Mouse (Mus musculus) kidney, postnatal 4 days (tissue): Measurements from ENCODE around the gene Zfp626.
"Not testable (repeated sequence)": the region's sequence is repeated elsewhere in the genome, so short reads cannot be mapped to it uniquely, and the experiment has no call there.

ENCODE experiments used
- DNase-seq, 2 experiments: peaks; one replicate each; pipeline ENCODE4 v3.0.0; 2021; ENCODE audit warnings: mixed read lengths in 2 of 2

Gene Zfp626

DNA sequence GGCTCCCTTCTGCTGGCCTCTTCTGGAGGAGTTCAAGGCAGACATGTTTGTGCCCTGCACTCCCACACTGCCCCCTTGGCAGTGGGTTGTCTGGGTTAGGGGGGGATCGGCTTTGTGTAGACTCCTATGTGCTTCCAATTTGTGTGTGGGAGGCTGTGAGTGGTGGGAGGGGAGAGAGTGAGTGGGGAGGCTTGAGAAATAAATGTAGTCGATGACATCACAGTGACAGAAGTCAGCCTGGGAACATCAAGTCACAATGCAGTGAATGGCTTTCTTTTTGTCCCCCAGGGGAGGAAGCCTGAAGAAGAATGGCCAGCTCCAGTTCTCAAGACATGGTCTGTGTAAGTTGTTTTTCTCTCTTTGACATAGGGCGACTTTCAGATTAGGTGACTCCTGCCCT lies at the start of gene Zfp626:
Zfp626 (plus strand) TSS at position 301 of the 400 bp plus-strand sequence.
- not testable (repeated sequence) for DNase-seq

DNA sequence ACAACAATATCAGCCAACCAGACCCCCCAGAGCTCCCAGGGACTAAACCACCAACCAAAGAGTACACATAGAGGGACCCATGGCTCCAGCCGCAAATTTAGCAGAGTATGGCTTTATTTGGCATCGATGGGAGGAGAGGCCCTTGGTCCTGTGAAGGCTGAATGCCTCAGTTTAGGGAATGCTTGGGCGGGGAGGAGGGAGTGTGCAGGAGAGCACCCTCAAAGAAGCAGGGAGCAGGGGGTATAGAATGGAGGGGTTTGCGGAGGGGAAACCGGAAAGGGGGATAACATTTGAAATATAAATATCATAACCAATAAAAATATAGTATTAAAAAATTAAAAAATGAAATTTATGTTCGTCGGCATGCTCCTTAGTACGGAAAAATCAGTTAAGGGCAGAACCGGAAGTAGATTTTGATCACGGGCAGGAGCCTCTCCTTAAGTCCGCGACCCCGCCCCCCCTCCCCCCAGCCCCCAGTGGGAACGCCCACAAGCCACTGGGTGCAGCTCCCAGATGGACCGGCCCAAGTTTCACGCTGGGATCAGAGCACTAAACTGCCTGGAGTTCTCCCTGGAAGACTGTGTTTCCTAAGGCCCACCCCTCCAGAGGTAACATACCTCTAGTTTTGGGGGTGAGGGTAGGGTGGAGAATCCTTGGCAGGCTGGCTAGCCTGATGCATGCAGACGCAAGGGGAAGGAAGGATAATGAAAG lies 41.7 kb upstream of the Zfp626 start:
- DNase-seq, result peak; percentile 11

DNA sequence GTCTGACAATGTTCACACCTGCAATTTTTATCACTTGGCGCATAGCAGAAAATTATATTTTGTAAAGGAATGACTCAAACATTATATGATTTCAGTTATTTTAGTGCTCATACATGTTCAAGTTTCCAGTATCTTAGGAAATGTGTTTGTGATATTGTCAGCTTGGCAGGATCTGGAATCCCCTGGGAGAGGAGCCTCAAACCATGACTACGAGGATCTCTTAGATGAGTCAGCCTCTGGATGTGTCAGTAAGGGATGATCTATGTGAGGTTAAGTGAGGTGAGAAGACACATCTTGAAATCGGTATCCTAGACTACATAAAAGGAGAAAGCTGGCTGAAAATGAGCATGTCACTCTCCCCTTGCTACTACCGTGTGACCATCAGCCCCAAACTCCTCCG lies 17.7 kb upstream of the Zfp626 start:
- DNase-seq, result no peak

DNA sequence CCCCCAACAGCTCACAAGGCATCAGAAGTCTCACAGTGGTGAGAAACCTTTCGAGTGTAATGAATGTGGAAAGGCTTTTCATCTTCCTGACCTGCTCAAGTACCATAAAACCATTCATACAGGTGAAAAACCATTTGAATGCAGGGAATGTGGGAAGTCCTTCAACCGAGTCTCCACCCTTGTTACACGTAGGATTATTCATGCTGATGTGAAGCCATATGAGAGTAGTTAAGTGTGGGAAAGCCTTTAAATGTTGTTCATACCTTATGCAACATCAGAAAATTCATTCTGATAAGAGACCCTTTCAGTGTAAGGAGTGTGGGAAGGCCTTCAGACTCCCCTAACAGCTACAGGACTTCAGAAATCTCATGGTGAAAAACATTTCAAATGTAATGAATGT lies 13.1 kb upstream of the Zfp626 start:
- DNase-seq, result not testable (repeated sequence)

DNA sequence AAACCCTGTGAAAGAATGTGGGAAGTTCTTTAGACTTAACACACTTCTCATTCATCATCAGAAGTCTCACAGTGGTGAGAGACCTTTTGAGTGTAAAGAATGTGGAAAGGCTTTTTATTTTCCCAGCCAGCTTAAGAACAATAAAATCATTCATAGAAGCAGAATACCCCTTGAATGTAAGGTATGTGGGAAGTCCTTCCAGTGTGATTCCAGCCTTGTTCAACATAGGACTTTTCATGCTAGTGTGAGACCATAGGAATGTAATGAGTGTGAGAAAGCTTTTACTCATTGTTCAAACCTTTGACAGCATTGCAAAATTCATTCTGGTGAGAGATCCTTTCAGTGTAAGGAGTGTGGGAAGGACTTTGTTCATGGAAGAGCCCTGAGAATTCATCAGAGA lies 12.4 kb upstream of the Zfp626 start:
- DNase-seq, result no peak

DNA sequence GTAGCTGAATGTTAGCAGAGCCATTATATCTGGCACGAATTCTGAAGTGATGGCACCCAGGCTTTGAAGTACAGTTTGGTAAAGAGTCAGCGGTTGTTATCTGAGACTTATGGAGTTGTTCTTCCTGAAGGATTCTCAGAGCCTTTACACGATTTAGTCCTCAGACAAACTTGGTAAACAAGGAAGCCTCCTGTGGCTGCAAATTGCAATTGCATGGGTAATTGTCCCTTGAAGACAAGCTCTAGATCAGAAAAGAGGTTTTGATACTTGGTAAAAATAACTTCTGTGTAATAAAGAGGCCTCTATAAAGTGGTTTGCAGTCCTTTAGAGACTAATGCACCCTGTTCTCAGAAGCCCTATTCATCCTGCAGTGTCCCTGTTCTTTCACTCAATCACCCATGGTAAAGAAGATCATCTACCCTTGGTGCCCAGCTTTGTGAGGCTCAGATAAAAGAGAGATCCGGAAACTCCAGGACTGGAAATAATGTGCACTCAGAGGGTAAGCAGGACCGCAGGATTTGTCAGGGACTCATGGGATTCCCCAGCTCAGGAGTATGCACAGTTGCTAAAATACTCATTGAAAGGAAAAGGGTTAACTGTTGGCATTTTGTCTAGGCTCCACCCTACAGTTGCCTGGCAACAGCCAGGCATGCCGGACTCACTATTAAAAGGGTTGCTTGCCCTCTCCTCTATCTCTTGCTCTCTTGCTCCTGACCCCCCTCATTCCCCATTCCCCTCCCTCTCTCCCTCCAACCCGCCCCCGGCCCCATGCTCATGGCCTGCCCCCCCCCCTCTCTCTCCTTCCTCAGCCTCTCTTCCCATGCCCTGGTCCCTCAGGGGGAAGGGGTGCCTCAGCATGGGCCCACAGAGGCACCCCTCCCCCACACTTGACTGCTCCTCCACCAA lies 8.8 kb upstream of the Zfp626 start:
- peak; percentile 12 to 20 for DNase-seq

DNA sequence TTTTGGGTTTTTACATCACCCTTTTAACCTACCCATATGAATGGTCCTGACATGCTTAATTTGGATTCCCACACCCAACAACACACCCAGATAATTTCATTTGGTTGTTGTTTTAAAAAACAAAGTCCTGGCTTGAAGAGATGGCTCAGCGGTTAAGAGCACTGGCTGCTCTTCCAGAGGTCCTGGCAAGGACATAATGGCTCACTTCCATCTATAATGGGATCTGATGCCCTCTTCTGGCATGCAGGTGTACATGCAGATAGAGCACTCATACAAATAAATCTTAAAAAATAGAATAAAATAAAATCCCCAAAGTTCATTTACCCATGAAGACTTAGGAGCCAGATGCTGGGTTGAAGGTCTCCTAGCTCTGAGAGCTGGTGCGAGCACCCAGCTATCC lies 5.9 kb upstream of the Zfp626 start:
- DNase-seq, result no peak

DNA sequence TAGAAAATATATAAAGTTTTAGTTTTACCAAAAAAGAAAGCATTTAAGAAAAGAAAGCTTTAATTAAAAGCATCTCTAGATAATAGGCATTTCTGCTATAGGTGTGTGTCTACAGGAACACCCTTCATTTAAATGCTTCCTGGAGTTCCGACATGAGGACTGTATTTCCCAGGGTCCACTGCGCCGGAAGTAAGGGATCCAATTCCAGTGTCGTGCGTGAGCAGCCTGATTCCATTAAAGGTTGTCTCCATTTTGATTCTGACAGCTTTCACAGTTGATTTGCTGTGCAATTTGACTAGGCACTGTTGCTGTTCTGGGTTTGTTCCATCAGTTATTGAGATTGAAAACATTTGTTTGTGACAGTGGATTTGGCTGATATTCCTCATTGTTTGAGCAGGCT lies 4.0 kb upstream of the Zfp626 start:
- peak in 1 of 2 experiments; percentile 5 for DNase-seq

DNA sequence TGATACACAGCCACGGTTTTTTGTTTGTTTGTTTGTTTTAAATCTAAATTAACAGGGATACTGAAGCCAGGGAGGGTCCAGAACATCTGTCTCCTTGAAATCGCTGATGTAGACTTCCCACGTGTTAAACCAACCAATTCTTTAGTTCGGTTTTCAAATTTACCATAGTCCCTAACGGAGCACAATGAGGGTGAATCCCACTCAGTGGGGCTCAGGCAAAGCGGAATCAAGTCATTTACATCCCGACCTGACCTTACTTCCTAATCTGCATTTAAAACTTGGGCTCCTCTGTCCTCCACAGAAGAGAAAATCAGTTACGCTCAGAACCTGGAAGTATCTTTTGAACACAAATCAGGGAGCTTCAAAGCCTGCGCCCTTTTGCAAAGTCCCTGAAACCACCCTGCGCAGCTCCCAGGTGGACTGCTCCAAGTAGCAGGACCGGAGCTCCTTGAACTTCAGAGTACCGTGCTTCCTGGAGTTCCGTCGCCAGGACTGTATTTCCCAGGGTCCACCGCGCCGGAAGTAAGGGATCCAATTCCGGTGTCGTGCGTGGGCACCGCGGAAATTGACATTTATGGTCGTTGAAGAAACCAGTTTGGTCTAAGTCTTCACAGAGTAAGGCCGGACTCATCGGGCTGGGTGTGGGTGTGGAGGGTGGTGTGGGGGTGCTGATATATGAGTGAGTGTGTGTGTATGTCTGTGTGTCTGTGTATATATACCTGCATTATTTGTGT lies 2.5 kb upstream of the Zfp626 start:
- DNase-seq, result peak; percentile 86 to 89

DNA sequence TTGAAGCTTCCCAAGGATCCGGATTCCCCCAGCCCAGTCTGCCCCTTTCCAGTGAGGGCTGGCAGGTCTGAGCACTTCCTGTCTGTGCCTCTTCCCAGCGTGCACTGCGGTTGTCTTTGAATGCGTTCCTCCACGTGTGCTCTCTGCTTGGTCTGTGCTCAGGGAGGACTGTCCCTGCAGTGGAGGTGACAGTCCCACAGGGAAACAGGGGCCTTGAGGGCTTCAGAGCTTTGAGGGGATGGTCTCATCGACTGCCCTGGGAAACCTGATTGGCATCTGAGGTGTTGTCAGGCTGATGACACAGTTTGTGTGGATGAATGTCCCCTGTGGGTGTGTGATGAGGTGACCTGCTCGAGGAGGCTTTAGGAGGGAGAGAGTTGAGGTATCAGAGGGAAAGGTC lies 309 bp downstream of the Zfp626 start:
- DNase-seq, result not testable (repeated sequence)

DNA sequence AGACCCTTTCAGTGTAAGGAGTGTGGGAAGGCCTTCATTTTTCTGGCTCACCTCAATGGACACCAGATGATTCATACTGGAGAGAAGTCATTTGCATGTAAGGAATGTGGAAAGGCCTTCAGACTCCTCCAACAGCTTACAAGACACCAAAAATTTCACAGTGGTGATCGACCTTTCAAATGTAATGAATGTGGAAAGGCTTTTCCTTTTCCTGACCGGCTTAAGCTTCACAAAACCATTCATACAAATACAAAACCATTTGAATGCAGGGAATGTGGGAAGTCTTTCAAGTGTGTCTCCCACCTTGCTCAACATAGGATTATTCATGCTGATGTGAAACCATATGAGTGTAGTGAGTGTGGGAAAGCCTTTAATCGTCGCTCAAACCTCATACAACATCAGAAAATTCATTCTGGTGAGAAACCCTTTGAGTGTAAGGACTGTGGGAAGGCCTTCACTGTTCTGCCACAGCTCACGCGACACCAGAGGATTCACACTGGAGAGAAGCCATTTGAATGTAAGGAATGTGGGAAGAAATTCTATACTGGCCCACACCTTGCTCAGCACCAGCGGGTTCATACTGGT lies 11.6 kb downstream of the Zfp626 start:
- DNase-seq, result no peak

DNA sequence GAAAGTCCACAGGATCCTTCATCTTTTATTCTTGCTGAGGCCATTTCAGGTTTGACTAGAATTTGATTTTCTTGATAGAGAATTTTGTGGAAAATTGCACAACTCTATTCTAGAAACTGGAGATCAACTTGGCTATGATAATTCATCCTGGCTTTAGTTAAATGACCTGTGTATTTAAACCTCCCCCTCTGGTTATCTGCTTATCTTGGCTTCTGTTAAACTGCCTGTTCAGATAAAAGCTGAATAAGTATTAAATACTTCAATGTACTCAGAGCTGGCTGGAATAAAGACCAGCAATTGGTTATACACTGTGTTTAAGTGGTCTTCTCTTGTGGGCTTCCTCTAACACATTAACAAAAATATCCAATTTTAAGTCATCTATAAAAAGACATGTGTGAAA lies 15.6 kb downstream of the Zfp626 start:
- no peak for DNase-seq

DNA sequence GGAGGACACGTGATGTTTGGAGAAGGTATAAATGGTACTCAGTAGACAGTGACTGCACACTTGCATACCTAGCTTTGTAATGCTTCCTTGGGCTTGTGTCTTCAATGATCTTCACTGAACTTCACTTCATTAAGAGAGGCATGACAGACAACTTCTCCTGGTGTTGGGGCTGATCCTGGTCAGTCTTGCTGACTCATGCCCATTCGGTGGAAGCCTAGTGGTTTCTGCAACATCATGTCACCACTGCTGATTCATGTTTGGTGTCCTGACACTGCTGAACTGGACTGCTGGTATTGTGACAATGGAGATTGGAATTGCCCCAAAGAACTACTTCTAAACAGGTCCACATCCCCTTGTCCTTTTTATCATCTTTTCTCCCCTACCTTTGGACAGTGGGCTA lies 27.1 kb downstream of the Zfp626 start:
- no peak for DNase-seq

DNA sequence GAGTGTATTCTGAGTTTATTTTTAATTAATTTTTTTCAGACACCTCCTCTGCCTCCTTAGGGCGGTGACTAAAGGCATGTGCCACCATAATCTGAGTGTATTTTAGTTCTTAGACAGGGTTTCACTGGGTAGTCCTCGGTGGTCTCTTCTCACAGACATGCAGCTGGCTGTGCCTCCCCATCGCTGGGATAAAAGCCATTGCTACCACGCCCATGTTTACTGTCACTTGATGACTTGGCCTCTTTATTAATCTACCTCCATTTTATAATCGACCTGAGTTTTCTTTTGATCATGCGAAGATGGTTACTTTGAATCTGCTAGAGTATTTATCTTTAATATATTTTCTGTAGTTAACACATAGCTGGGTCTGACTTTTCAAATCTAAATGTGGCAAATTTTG lies 30.9 kb downstream of the Zfp626 start:
- peak in 1 of 2 experiments; percentile 16 for DNase-seq

DNA sequence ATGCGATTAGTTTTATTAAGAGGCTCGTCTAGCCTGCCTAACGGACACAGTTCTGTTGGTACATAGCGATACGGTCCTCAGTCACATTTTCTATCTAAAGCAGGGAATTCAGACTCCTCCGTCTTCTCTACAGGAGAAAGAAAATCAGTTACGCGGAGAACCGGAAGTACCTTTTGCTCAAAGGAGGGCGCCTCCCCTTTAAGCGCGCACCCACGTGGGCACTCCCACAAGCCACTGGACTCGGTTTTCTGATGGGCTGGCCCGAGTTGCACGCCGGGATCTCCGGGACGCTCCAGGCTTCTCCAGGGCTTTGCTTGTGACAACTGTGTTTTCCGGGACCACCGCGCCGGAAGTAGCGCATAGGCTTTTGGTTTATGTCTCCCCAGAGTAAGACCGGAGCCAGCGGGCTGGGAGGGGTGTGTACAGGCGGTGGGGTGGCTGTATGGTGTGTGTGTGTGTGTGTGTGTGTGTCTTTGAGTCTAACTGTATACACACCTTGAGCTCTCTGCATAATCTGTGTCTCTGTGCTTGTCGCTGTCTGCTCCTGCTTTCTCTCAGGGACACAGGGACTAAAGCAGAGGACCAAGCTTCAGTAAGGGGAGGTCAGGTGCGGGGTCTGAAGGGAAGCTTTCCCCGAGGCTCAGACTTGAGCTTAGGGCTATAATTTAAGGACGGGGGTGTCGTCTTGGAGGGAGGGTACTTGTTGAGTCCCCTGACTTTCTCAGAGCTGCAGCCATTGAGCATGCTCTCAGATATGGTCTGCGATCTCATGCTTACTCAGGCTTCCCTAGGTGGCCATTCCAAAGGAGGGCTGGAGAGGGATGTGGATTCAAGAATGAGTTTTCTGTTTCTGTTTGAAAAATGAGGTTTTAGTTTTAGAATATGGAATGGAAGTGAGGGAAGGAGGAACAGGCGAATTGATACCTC lies 31.6 kb downstream of the Zfp626 start, which contains the start of gene Zfp59:
Zfp59 (plus strand) TSS at position 285 of the 927 bp plus-strand sequence.
- peak; percentile 91 to 95 for DNase-seq

DNA sequence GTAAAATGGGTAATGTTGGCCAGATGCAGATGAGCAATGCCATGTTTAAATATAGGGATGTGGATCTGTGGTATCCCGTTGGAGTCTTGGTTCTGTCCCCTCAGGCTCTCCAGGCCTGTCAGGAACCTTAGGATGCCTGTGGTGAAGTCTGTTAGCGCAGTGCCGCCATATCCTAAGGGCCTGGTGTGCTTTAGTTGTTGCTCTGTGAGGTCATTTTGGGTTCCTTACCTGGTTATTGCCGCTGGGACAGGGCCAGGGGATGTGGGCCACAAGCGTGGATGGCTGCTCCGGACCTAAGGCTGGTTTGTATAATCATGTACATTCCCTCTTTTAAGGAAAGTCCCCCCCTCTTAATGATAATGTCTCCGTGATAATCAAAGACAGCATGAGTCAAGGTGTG lies 32.6 kb downstream of the Zfp626 start:
- no peak for DNase-seq

DNA sequence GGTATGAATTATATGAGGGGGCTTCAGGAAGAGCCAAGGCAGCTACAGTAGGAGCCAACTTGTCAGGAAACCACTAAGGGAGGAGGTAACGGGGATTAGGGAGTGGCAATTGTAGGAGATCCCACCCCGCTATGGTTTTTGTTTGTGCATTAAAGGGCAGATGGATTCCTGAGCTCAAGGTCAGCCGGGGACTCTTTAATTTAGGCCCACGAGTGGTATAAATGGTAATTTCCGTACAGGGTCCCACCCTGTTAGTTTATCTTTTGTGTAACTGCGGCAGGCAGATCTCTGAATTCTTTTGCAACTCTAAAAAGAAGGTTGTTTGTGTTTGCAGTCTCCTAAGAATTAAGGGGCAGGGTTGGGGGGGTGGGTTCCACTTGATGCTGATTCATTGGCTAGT lies 33.1 kb downstream of the Zfp626 start:
- no peak for DNase-seq

DNA sequence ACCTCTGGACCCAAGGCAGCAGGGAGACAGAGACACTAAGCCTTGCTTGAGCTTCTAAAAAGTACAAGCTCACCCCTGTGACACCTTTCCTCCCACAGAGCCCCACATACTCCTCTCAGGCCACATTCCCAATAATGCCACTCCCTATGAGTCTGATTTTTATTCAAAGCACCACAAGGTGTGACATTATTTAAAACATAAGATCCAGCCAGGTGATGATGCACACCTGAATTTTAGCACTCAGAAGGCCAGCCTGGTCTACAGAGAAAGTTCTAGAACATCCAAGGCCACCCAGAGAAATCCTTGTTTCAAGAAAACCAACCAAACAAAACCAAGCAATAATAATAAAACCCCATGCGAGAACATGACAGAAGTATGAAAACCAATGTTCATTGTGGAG lies 50.2 kb downstream of the Zfp626 start, which contains the start of gene Zfp607a:
Zfp607a (plus strand) TSS at position 301 of the 400 bp plus-strand sequence.
- DNase-seq, result no peak

DNA sequence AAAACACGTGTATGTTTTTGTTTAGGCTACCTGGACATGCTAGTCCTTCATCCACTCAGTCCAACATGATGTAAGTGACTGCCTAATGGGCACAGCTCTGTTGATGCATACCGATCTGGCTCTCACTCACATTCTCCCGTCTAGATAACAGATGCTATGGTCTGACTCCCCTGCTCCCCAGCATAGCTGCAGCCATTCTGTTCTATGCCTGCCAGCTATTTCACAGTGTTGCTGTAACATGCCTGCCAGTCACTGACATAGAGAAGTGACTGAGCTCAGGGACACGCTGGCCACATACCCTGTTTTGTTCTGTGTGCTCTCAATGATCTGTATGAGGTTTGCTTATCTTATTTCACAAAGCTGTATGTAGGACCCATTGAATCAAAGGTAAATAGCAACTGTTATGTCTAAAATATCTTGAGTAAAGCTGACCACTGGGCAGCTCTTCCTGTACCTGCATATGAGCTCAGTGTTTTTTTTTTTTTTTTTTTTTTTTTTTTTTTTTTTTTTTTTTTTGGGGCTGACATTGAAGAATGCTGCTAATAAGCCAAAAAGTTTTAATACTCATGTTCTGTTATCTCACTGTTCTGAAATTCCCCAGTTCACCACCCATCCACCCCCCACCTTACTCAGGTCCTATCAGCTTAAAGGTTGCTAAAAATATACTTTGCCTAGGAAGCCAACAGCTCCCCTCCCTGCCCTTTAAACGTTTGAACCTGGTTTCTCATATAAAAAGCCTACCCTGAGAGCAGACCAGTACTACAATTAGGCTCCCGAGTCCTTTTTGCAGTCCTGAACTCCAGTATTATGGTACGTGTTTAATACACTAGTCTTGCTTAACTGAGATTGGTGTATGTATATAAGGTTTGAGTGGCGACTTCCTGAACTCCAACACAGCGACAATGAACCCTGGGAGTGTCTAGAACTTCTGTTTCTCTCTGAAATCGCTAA lies 52.6 kb downstream of the Zfp626 start:
- DNase-seq, result no peak
